Comparison of ENCODE assay signal across 19 mouse cellular contexts in the genomic region with DNA sequence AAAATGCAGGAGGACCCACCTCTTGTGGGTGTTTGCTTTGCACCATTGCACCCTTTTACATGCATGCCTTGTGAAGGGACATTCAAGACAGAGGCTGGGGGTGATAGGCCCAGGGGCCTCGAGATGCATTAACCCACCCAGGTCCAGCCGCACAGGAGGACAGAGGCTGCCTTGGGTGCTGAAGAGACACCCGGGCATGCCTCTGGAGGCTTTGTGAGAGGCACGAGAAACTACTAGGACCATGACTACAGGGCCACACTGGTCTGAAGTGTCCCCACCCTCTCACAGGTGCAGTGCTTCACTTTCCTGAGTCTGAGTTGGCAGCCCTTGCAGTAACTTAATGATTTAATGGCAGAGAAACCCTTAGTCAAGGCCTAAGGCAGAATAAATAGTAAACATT.
"Had no signal": no experiment of that assay in that cellular context is flagged by ENCODE, and none has a peak within 500 bp of the region (broad histone marks: within the 10 kb centered on the region; RNA-seq: fewer than 3 reads in every experiment).

No protein-coding gene starts in this region.

- H3K36me3 ChIP-seq: midbrain, embryonic 10.5 days; midbrain, embryonic 12.5 days; neural tube, embryonic 13.5 days; neural tube, embryonic 15.5 days had no signal

- DNase-seq: lung, adult 18-20 months; lung, embryonic 14.5 days; lung, postnatal 10 days; lung, postnatal 4 days; midbrain, embryonic 14.5 days; retina, postnatal 1 day; right cerebral cortex, adult 18-20 months; right cerebral cortex, postnatal 25 days; right cerebral cortex, postnatal 4 days; spleen, adult 18-20 months; thymus, adult 2 months; thymus, postnatal 25 days; thymus, postnatal 4 days had no signal

- H3K9me3 ChIP-seq: midbrain, embryonic 10.5 days; midbrain, embryonic 12.5 days; neural tube, embryonic 13.5 days; neural tube, embryonic 15.5 days had no signal

- H3K4me2 ChIP-seq: lung, embryonic 14.5 days; midbrain, embryonic 12.5 days; neural tube, embryonic 13.5 days; neural tube, embryonic 15.5 days had no signal

- H3K9ac ChIP-seq: lung, embryonic 14.5 days; midbrain, embryonic 12.5 days; neural tube, embryonic 13.5 days; neural tube, embryonic 15.5 days had no signal

- H3K27ac ChIP-seq: midbrain, embryonic 10.5 days; midbrain, embryonic 12.5 days; neural tube, embryonic 13.5 days; neural tube, embryonic 15.5 days had no signal

- ATAC-seq: midbrain, embryonic 16.5 days had no signal

- H3K4me3 ChIP-seq: midbrain, embryonic 10.5 days; midbrain, embryonic 12.5 days; myocyte; neural tube, embryonic 13.5 days; neural tube, embryonic 15.5 days had no signal

- H3K27me3 ChIP-seq: midbrain, embryonic 12.5 days; neural tube, embryonic 13.5 days; neural tube, embryonic 15.5 days had no signal
